Mouse (Mus musculus) embryonic stem cell, embryonic (primary cell): ENCODE data around the gene Nrm.

ENCODE experiments used
- CTCF ChIA-PET, 4 experiments: fragments of 300-600 bp in 2 of 4; fragments of 350-600 bp in 2 of 4; sonication (Branson Sonifier 250); formaldehyde crosslinking; loops; one replicate each; lab custom pipeline; 2022; ENCODE audit warnings: inconsistent platforms in 2 of 4; lab: Charles Lee
- POLR2A ChIA-PET, 4 experiments: fragments of 300-600 bp in 2 of 4; fragments of 350-600 bp in 2 of 4; sonication (Branson Sonifier 250); formaldehyde crosslinking; loops; one replicate each; lab custom pipeline; 2022; ENCODE audit warnings: antibody characterized with exemption in 4 of 4, inconsistent platforms in 1 of 4; lab: Charles Lee

The Nrm gene

GRCm38 (mm10) chr17:35868165-35868820 lies 7.2 kb downstream of the Nrm start:
- POLR2A ChIA-PET, result interaction anchor here in 3 of 4 experiments (0.6 to 19.8 kb wide), 19 partner anchors 8 to 71 kb away, joined by 3 to 490 read pairs (median 4); partner anchors contain the start of genes Dhx16 (in 1 of the 3), Ier3 (in 1 of the 3), Mdc1 (in 1 of the 3) and Mrps18b (in 1 of the 3)

DNA sequence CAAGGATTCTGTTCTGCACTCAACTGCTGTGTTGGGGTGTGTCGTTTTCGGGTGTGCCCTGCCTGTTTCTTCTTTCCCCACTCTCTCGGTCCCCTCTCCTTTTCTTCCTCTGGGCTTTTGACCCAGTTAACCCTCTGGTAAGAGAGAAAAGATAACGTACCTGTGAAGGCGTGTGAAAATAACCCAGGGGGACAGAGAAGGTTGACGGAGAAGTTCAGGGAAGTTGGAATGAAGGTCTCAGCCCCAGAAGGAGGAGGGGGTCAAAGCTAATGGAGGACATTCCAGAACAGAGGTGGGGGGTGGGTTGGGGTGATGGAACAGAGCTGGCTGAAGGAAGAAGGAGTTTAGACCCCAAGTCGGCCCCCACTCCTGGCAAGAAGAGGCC lies 7.8 kb downstream of the Nrm start:
- CTCF ChIA-PET, result interaction anchor here (0.5 to 2.9 kb wide), 12 partner anchors 11 to 1322 kb away, joined by 3 to 11 read pairs (median 4); partner anchors contain the start of gene Mdc1 (in 1 of the 4)
- POLR2A ChIA-PET, result interaction anchor here (0.7 to 19.8 kb wide), 22 partner anchors 8 to 135 kb away, joined by 3 to 490 read pairs (median 5); partner anchors contain the start of genes Mdc1 (in 3 of the 4), Ier3 (in 2 of the 4), 2310061I04Rik (in 1 of the 4) and Dhx16 (in 1 of the 4)

More at GRCm38 (mm10) chr17:35868165-35868820, 7.2 kb downstream of the Nrm start:
- CTCF ChIA-PET, result interaction anchor here (0.5 to 2.3 kb wide), 6 partner anchors 21 to 1323 kb away, joined by 3 to 11 read pairs (median 4); partner anchors contain the start of gene Mdc1 (in 1 of the 4)

DNA sequence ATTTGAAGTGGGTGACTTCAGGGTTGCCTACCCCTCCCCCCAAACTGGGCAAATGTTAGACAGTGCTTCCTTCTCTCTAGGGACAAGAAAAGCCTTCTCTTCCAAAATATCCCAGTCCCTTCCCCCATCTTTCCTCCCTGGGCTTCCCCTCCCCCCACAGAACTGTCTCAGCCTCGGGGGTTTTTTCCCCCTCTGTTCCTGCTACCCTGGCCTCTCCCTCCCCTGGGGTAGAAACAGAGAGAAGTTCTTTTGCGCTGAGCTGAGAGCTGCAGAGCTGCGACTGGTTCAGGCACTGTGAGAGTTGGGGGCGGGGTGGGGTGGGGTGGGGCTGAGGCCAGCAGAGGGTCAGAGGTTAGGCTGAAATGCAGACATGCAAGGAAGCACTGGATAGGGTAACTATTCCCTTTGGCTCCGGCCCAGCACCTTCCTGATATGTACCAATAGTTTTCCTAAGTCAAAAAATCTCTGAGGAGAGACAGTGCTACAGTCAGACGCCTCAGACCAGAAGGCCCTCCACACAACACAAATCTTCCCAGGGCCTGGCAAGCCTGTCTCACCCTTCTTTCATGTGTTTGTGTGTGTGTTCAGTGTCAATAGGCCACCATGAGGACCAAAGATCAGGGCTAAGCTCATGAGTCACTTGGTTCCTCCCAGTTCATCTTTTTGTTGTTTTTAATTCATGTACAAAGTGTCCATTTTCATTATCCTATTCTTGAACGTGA lies 8.4 kb downstream of the Nrm start:
- POLR2A ChIA-PET, result interaction anchor here (0.7 to 19.8 kb wide), 31 partner anchors 9 to 135 kb away, joined by 3 to 490 read pairs (median 5); partner anchors contain the start of genes Ier3 (in 3 of the 4), Mdc1 (in 3 of the 4), 2310061I04Rik (in 1 of the 4) and Dhx16 (in 1 of the 4)

DNA sequence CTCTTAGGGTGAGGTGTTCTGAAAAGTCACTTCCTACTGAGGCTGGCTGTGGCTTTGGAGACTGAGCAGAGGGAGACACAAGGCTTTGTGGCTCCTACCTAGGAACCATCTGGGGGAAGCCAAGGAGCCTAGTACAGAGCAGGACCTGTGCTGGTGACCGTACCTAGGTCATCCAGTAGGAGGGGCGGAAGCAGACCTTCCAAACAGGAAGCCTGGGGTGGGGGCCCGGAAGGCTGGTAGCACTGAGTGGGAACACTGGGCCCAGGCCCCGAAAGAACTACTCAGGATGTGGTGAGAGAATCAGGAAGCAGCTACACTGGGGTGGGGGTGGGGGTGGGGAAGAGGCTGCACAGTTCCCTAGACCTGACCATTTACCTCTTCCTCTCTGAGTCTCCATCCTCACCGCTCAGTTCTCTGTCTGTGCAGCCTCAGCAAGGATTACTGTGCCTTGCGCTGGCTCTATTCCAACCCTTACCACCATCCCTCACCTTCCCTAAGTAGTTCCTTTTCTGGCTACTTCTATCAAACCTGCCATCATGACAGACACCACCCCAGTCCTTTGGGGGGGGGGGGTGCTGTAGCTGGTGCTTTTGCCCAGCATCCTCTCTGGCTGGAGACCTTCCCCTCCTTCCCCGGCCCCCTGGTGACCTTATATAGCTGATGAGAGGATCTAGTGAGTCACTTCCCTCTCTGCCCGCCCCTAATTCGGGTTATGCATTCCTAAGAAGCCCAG lies 9.2 kb downstream of the Nrm start:
- CTCF ChIA-PET, result interaction anchor here (0.6 to 2.9 kb wide), 13 partner anchors 9 to 131 kb away, joined by 3 to 11 read pairs (median 5); no protein-coding TSS in a partner anchor
- POLR2A ChIA-PET, result interaction anchor here (0.6 to 19.8 kb wide), 35 partner anchors 9 to 959 kb away, joined by 3 to 490 read pairs (median 4); partner anchors contain the start of genes Nrm (in 4 of the 4), Mdc1 (in 3 of the 4), Dhx16 (in 2 of the 4) and Flot1 (in 2 of the 4)

More for the DNA sequence above, 8.4 kb downstream of the Nrm start:
- CTCF ChIA-PET, result interaction anchor here in 3 of 4 experiments (0.7 to 2.9 kb wide), 12 partner anchors 11 to 285 kb away, joined by 3 to 11 read pairs (median 4); partner anchors contain the start of gene Mdc1 (in 1 of the 3)

DNA sequence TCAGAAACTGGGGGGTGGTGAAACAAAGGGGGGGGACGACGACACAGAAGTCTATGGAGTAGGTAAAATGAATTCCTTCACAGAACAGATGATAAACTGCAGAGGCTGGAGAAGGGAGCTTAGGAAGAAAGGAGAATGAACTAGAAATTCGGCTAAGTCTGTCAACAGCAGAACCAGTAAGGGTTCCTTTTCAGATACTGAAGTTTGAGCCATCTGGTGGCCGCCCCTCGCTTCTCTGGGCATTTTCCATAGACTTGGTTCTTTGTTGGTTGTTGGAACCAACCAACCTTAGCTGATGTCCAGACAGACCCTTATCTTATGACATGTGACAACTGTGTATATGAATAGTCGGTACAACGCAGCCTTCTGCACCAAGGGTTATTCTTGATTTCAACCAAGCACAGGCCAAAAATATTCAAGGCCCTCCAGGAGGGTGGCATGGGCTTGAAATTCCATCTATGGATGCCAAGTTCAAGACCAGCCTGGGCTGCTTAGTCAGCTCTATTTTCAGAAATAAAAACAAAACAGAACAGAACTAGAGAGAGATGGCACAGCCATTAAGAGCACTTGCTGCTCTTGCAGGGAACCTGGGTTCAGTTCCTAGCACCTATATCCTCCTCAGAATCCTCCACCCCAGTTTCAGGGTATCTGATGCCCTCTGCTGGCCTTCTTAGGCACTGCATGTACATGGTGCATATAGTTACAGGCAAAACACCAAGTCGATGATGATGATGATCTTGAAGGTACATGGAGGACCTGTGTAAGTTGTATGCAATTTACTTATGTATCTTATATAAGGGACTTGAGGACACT lies 10.0 kb downstream of the Nrm start:
- CTCF ChIA-PET, result interaction anchor here (0.6 to 2.9 kb wide), 10 partner anchors 8 to 132 kb away, joined by 3 to 9 read pairs (median 4); no protein-coding TSS in a partner anchor
- POLR2A ChIA-PET, result interaction anchor here (0.6 to 19.8 kb wide), 28 partner anchors 9 to 60 kb away, joined by 3 to 490 read pairs (median 5); partner anchors contain the start of genes Nrm (in 4 of the 4), Mdc1 (in 3 of the 4), Dhx16 (in 2 of the 4) and Flot1 (in 2 of the 4)

DNA sequence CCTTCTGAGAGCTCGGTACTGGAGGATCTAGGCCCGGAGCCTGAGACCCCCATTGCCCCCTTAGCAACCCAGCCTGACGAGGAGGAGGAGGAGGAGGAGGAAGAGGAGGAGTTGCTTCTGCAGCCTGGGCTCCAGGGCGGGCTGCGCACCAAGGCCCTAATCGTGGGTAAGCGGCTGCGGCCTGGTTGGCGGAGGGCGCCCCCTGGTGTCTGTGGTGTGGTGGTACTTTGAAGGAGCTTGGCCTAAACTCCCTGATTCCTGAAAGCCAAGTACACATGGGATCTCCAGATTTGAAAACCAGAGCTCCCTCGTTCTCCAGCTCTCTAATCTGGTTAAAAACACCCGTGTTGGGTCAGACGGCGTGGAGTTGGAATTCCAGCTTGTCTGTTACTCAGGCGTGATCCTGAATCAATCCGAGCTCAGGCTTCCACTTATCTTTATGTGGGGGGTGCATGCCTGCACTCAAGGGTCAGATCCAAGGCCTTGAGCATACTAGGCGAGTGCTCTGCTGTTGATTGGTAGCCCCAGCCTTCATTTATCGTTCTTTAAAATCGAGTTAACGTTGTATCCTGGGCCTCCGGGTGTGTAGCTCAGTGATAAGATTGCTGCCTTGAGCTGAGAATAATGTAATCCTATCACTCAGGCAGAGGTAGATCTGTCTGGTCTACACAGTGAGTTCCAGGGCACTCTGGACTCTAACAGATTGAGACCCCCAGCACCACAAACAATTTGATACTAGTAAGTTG lies 12.8 kb downstream of the Nrm start:
- ChIA-PET POLR2A (interaction anchor here (0.5 to 3.5 kb wide), 70 partner anchors 8 to 372 kb away, joined by 3 to 44 read pairs (median 4); partner anchors contain the start of genes Mdc1 (in 3 of the 4), Nrm (in 3 of the 4), Ier3 (in 2 of the 4) and Flot1 (in 1 of the 4)), CTCF (interaction anchor here (0.5 to 3.4 kb wide), 135 partner anchors 8 to 1908 kb away, joined by 3 to 58 read pairs (median 4); partner anchors contain the start of genes Ppp1r18 (in 4 of the 4), Ier3 (in 3 of the 4), Mdc1 (in 3 of the 4) and 2310061I04Rik (in 2 of the 4))

- CTCF ChIA-PET, result interaction anchor here (0.6 to 3.4 kb wide), 41 partner anchors 10 to 295 kb away, joined by 3 to 58 read pairs (median 5); partner anchors contain the start of genes Ppp1r18 (in 3 of the 4), Nrm (in 2 of the 4), Ier3 (in 1 of the 4) and Mdc1 (in 1 of the 4)
- POLR2A ChIA-PET, result interaction anchor here (0.5 to 3.5 kb wide), 35 partner anchors 10 to 137 kb away, joined by 3 to 44 read pairs (median 5); partner anchors contain the start of genes Mdc1 (in 3 of the 4), Nrm (in 2 of the 4), Ier3 (in 1 of the 4) and Mrps18b (in 1 of the 4)
Measured at GRCm38 (mm10) chr17:35874721-35875120, 13.6 kb downstream of the Nrm start.

GRCm38 (mm10) chr17:35879245-35880057 lies 18.3 kb downstream of the Nrm start, which contains the start of gene Dhx16:
Gene Dhx16 (plus strand): TSS chr17:35879819.
- POLR2A ChIA-PET, result interaction anchor here (0.6 to 6.9 kb wide), 52 partner anchors 8 to 285 kb away, joined by 3 to 73 read pairs (median 6); partner anchors contain the start of genes Mrps18b (in 4 of the 4), Ppp1r10 (in 4 of the 4), 2310061I04Rik (in 2 of the 4) and Ier3 (in 2 of the 4)
- CTCF ChIA-PET, result interaction anchor here (0.6 to 2.7 kb wide), 38 partner anchors 8 to 1112 kb away, joined by 3 to 11 read pairs (median 3); partner anchors contain the start of genes Ppp1r18 (in 2 of the 4), Abcf1 (in 1 of the 4), Flot1 (in 1 of the 4) and Ier3 (in 1 of the 4)

GRCm38 (mm10) chr17:35882924-35883323 lies 21.8 kb downstream of the Nrm start:
- CTCF ChIA-PET, result interaction anchor here (0.6 to 2.1 kb wide), 4 partner anchors 9 to 24 kb away, joined by 4 to 12 read pairs (median 6); no protein-coding TSS in a partner anchor

GRCm38 (mm10) chr17:35883777-35884176 lies 22.7 kb downstream of the Nrm start:
- ChIA-PET CTCF (interaction anchor here in 2 of 4 experiments (0.5 to 2.1 kb wide), 2 partner anchors 10 to 449 kb away, joined by 3 to 7 read pairs; no protein-coding TSS in a partner anchor), POLR2A (interaction anchor here in 3 of 4 experiments (0.9 to 2.3 kb wide), 4 partner anchors 9 to 48 kb away, joined by 3 to 9 read pairs (median 4); no protein-coding TSS in a partner anchor)

More at GRCm38 (mm10) chr17:35882924-35883323, 21.8 kb downstream of the Nrm start:
- POLR2A ChIA-PET, result interaction anchor here in 3 of 4 experiments (0.7 to 6.9 kb wide), 28 partner anchors 7 to 1163 kb away, joined by 3 to 73 read pairs (median 4); partner anchors contain the start of genes Flot1 (in 3 of the 3), Ier3 (in 2 of the 3), Nrm (in 2 of the 3) and Gabbr1 (in 1 of the 3)

DNA sequence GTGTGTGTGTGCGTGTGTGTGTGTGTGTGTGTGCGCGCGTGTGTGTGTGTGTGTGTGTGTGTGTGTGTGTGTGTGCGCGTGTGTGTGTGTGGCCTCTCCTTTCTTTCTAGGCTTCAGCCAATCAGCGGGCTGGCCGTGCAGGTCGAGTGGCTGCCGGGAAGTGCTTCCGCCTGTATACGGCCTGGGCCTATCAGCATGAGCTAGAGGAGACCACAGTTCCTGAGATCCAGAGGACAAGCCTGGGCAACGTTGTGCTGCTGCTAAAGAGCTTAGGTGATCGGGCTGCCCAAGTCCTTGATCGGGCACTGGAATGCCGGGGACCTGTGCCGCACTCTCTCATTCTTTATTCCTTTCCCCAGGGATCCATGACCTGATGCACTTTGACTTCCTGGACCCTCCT lies 26.6 kb downstream of the Nrm start:
- ChIA-PET CTCF (interaction anchor here (0.5 to 4.5 kb wide), 26 partner anchors 8 to 173 kb away, joined by 3 to 28 read pairs (median 4); partner anchors contain the start of genes Dhx16 (in 2 of the 4), Flot1 (in 1 of the 4), Mdc1 (in 1 of the 4) and Mrps18b (in 1 of the 4)), POLR2A (interaction anchor here (0.5 to 6.9 kb wide), 84 partner anchors 7 to 753 kb away, joined by 3 to 73 read pairs (median 6); partner anchors contain the start of genes Dhx16 (in 3 of the 4), Mdc1 (in 3 of the 4), Mrps18b (in 3 of the 4) and Ppp1r10 (in 3 of the 4))

- CTCF ChIA-PET, result interaction anchor here in 3 of 4 experiments (0.8 to 2.1 kb wide), 6 partner anchors 23 to 97 kb away, joined by 3 to 5 read pairs (median 3); no protein-coding TSS in a partner anchor
- POLR2A ChIA-PET, result interaction anchor here (0.6 to 13.4 kb wide), 36 partner anchors 9 to 301 kb away, joined by 3 to 147 read pairs (median 8); partner anchors contain the start of genes Mdc1 (in 3 of the 4), Mrps18b (in 3 of the 4), Ppp1r10 (in 3 of the 4) and Atat1 (in 2 of the 4)
Measured at GRCm38 (mm10) chr17:35896781-35897643, 35.9 kb downstream of the Nrm start, which contains the start of gene 2310061I04Rik. Gene 2310061I04Rik (minus strand): TSS chr17:35897431.
